Mouse (Mus musculus) ES-Bruce4 (cell line): ENCODE results near the gene Eya2. TPM values are rescaled to one million over a fixed set of nuclear protein-coding genes. Genes with fewer than 3 reads are reported as not detected.

ENCODE experiments used
- H3K27ac ChIP-seq: 2 replicates; pipeline ENCODE4 v1.5.1; 2012; ENCODE audit warnings: low read length, inconsistent platforms; ENCODE audit not compliant: insufficient read depth
- H3K27me3 ChIP-seq: 2 replicates; pipeline ENCODE4 v1.6.1; 2012; ENCODE audit warnings: mild to moderate bottlenecking, low read length, inconsistent platforms; ENCODE audit not compliant: control insufficient read depth, poor library complexity, insufficient read depth, severe bottlenecking
- H3K36me3 ChIP-seq: 2 replicates; pipeline ENCODE4 v1.6.1; 2012; ENCODE audit warnings: inconsistent platforms, mild to moderate bottlenecking, low read length, moderate library complexity; ENCODE audit not compliant: control insufficient read depth, poor library complexity, insufficient read depth, severe bottlenecking
- H3K4me1 ChIP-seq: one replicate; pipeline ENCODE4 v1.8.1; 2011; ENCODE audit warnings: low read length; ENCODE audit not compliant: control insufficient read depth, insufficient read depth
- H3K4me3 ChIP-seq: 2 replicates; pipeline ENCODE4 v1.5.1; 2011; ENCODE audit warnings: low read depth, mild to moderate bottlenecking, low read length
- H3K9ac ChIP-seq: 2 replicates; pipeline ENCODE4 v1.6.1; 2012; ENCODE audit warnings: low read depth, mild to moderate bottlenecking, inconsistent platforms; ENCODE audit not compliant: poor library complexity, severe bottlenecking
- H3K9me3 ChIP-seq: replicated peaks from 2 replicates; pipeline ENCODE4 v1.6.1; 2012; ENCODE audit warnings: mild to moderate bottlenecking, low read length, inconsistent platforms; ENCODE audit not compliant: control insufficient read depth, poor library complexity, insufficient read depth, severe bottlenecking
- CTCF ChIP-seq: IDR thresholded peaks from one replicate; pipeline ENCODE4 v1.8.1; 2011; ENCODE audit warnings: low read depth, low read length
- EP300 ChIP-seq: IDR thresholded peaks from 2 replicates; pipeline ENCODE4 v1.6.1; 2011; ENCODE audit warnings: low read depth, low read length; ENCODE audit not compliant: insufficient read depth
- POLR2A ChIP-seq: IDR thresholded peaks from one replicate; pipeline ENCODE4 v1.8.1; 2011; ENCODE audit warnings: low read length; ENCODE audit not compliant: insufficient read depth
- polyA plus RNA-seq: library from polyadenylated mRNA; stranded (reverse); fragments of >200 nt; gene quantifications from 2 replicates; pipeline ENCODE4 v1.2.4, GENCODE M21; 2011; ENCODE audit warnings: low read depth; ENCODE audit not compliant: missing spikeins, insufficient read depth, insufficient read length

Eya2 gene
- polyA plus RNA-seq, 1 experiment, result 3.2 TPM

DNA sequence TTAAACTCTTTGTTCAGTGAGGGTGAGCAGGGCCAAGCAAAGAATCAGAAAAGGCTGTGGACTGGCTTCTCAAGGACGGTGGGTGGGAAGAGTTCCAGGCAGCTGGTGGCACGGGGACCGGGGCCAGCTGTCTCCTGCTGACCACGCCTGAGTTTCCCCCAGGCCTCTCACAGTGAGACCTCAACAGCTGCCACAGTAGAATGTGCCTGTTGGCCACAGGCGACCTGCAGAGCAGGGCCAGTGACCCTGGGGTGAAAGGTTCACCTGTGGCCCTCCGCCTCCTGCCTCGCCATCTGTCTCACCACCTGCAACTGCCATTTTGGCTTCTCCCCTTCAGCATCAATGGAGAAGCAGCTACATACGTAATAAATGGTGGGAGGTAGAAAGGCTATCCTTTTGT, 35.1 kb downstream of the Eya2 start:
- Histone ChIP-seq H3K4me3 (no peak overlapping the region), H3K9ac (no peak overlapping the region), H3K4me1 (no peaks in the 10 kb centered on the region), H3K9me3 (no peaks in the 10 kb centered on the region), H3K27me3 (no peaks in the 10 kb centered on the region), H3K36me3 (no peaks in the 10 kb centered on the region), H3K27ac (no peak overlapping the region)
- TF ChIP-seq EP300 (no peak), CTCF (no peak), POLR2A (no peak)

DNA sequence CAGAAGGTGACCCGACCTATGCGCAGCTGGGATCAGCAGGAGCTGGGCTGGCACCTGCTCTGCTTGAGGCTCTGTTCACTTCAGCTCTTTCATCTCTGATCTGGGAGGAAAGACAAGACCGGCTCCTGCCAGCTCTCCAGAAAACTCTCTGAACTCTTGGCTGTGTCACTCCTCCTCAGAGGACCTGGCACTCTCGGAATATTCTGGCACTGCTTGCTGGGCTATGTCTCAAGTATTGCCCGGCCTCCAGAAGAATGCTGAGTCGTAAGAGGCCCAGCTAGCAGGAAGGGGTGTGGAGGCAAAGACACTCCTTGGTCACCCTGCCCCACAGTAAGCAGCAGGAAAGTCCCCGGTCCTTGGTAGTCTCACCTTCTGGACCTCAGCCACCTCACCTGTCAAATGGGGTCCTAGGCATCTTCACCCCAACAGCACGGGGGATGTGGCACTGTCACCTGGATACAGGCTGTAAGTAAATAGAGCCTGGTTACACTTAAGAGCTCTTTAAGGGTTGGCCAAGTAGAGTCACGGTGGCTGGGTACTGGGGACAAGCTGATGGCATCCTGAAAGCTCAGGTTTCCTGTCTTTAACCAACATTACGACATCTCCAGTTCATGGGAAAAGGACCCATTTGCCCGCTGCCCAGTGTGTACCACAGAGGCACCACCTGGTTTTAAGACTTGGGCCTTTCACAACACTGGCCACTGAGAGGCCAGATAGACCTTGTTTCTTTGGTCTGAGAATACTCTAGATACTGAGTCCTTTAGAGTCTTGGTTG, 38.4 kb downstream of the Eya2 start:
- Histone ChIP-seq H3K27ac (no peak overlapping the region), H3K4me3 (no peak overlapping the region), H3K9me3 (peaks cover 4% of the 10 kb centered on the region; the same call in 1 of the 2 replicates), H3K4me1 (no peaks in the 10 kb centered on the region), H3K36me3 (no peaks in the 10 kb centered on the region), H3K27me3 (no peaks in the 10 kb centered on the region), H3K9ac (no peak overlapping the region)
- TF ChIP-seq POLR2A, result no peak
- TF ChIP-seq CTCF, result no peak
- no peak for TF ChIP-seq EP300

DNA sequence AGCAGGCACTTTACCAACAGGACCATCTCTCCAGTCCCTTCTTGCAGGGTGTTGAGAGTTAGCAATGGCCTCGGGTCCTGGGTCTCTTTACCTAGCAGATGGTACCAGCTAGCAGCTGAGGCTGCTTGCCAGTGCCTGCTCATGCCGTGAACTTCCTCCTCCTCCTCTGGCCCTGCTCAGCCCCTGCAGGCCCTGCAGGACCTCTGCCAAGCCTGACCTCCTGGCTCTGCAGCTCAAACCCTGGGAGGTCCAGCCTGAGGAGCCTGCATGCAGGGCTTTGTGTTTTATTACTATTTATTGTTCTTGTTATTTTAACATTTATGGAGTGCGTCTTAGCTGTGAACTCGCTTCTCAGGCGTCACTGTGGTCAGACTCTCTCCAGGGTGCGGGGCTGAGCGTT, 39.6 kb downstream of the Eya2 start:
- Histone ChIP-seq H3K4me1 (no peaks in the 10 kb centered on the region), H3K4me3 (no peak overlapping the region), H3K9me3 (peaks cover 4% of the 10 kb centered on the region; the same call in 1 of the 2 replicates), H3K27me3 (no peaks in the 10 kb centered on the region), H3K36me3 (no peaks in the 10 kb centered on the region), H3K9ac (no peak overlapping the region), H3K27ac (no peak overlapping the region)
- no peak for TF ChIP-seq EP300
- no peak for TF ChIP-seq POLR2A
- TF ChIP-seq CTCF, result no peak

GRCm38 (mm10) chr2:165639075-165639755, 44.4 kb downstream of the Eya2 start:
- no peaks in the 10 kb centered on the region for H3K27me3 ChIP-seq
- H3K36me3 ChIP-seq, result no peaks in the 10 kb centered on the region
- H3K4me3 ChIP-seq, result no peak overlapping the region
- no peak overlapping the region for H3K9ac ChIP-seq
- TF ChIP-seq EP300, result no peak
- no peak for TF ChIP-seq POLR2A
- no peak for TF ChIP-seq CTCF
- H3K27ac ChIP-seq, result no peak overlapping the region
- H3K4me1 ChIP-seq, result peaks cover 9% of the 10 kb centered on the region
- H3K9me3 ChIP-seq, result peaks cover 4% of the 10 kb centered on the region; the same call in 1 of the 2 replicates

DNA sequence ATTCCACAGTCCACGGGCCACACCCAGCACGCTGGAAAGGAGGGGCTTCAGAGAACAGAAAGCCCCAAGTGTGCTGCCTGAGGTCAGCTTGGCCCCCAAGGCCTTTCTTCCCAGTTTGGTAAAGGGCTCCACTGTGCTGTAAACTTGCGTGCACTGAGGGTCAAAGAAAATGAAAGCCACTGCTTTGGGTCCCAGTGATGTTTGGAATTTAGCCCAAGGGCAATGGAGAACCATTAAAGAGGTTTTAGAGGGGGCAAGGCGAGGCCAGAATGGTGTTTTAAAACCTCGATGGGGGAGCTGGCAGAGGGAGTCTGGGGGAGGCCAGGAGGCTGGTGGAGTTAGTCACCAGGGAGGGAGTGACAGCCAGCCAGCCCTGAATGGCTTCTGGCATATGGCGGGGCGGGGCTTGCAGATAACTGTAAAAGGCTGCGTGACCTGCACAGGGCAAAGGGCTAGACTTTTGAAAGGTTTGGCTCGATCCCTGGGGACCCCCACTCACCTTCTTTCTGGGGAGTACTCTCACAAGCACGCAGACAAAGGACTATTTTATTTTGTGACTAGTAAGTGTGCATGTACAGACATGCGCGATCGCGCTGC, 47.2 kb downstream of the Eya2 start:
- Histone ChIP-seq H3K27me3 (no peaks in the 10 kb centered on the region), H3K27ac (no peak overlapping the region), H3K9me3 (peaks cover 4% of the 10 kb centered on the region; the same call in 1 of the 2 replicates), H3K36me3 (no peaks in the 10 kb centered on the region), H3K4me3 (peak overlapping the region; percentile 35), H3K4me1 (peaks cover 9% of the 10 kb centered on the region), H3K9ac (no peak overlapping the region)
- no peak for TF ChIP-seq POLR2A
- 0 out of 2 replicates have a peak, but pooled peaks have one; percentile 11 for TF ChIP-seq EP300
